Mouse (Mus musculus) cerebellum, adult 18-20 months (tissue): ENCODE measurements around the gene Psors1c2.

Experiments used
- DNase-seq, 2 experiments: peaks; one replicate each; pipeline ENCODE4 v3.0.0; 2021

The Psors1c2 gene

GRCm38 (mm10) chr17:35558216-35558615 is 25.2 kb downstream of the Psors1c2 start:
- no peak for DNase-seq

DNA sequence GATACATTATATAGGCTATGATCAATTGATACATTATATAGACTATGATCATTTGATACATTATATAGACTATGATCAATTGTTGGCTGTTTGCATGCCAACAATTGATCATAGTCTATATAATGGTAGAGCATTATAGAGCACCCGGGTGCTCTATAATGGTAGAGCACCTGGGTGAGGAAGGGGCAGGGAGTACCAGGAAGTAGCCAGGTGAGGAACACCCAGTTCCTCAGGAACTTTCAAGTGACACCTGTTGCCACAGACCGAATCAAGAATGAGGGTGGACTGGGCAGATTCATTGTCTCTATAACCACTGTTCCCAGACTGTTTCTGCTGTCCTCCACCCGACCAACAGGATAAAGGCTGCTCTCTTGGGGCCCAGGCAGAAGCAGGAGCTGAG is 34.1 kb downstream of the Psors1c2 start, which contains the start of gene 2300002M23Rik:
TSS of gene 2300002M23Rik (plus strand) at position 301 of the 400 bp plus-strand sequence.
- DNase-seq, result no peak

- no peak for DNase-seq
These were observed 34.8 kb downstream of the Psors1c2 start for GRCm38 (mm10) chr17:35567767-35568166.

GRCm38 (mm10) chr17:35569091-35569944 is 36.3 kb downstream of the Psors1c2 start:
- no peak for DNase-seq

GRCm38 (mm10) chr17:35570836-35571235 is 37.8 kb downstream of the Psors1c2 start:
- DNase-seq, result no peak

DNA sequence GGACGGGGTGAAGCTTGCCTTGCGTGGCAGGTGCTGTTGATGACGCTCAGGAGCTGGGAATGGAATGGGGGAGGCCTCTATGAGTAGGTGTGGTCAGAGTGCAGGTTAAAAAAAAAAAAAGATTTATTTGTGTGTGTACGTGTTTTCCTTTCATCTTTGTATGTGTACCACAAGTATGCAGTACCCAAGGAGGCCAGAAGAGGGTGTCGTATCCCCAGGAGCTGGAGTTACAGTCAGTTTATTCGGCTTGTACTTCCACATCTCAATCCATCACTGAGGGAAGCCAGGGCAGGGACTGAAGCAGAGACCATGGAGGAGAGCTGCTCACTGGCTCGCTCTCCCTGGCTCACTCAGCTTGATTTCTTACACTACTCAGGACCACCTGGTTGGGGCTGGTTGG is 38.5 kb downstream of the Psors1c2 start:
- DNase-seq, result no peak

GRCm38 (mm10) chr17:35578211-35578610 is 45.2 kb downstream of the Psors1c2 start:
- DNase-seq, result peak; percentile 70 to 79

DNA sequence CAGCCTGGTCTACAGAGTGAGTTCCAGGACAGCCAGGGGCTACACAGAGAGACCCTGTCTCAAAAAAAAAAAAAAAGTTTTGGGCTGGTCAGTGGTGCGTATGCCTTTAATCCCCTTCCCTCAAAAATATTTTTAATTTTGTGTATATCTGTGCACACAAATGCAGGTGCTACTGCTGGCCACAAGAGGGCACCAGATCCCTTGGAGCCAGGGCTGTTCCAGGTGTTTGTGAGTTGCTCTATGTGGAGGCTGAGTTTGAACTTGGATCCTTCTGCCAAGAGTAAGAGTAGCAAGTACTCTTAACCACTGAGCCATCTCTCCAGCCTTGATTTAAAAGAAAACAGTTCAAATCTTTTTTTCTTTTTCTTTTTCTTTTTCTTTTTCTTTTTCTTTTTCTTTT is 49.9 kb downstream of the Psors1c2 start:
- no peak for DNase-seq
